Mouse (Mus musculus) ES-E14 (cell line): ENCODE results near the gene Rtn1. TPM values are rescaled to one million over a fixed set of nuclear protein-coding genes. Genes with fewer than 3 reads are reported as not detected.

Experiments
- DNase-seq: peaks from one replicate; pipeline ENCODE4 v3.0.0-alpha.2; 2013; ENCODE audit warnings: low read depth, low spot score
- H3K27ac ChIP-seq: 2 replicates; pipeline ENCODE4 v1.5.1; 2012; ENCODE audit warnings: low read depth, mild to moderate bottlenecking, low read length, moderate library complexity, mixed read lengths; ENCODE audit not compliant: poor library complexity, insufficient read depth, severe bottlenecking
- H3K36me3 ChIP-seq: 2 replicates; pipeline ENCODE4 v1.6.1; 2012; ENCODE audit warnings: mild to moderate bottlenecking, low read length, moderate library complexity, mixed read lengths; ENCODE audit not compliant: control insufficient read depth, poor library complexity, insufficient read depth, severe bottlenecking
- H3K4me1 ChIP-seq, 2 experiments: fragments of 150-350 bp in 1 of 2; sonication (generic) in 1 of 2; 2 replicates each; pipeline ENCODE4 v1.6.1; 2012; ENCODE audit warnings: low read length in 2 of 2, mild to moderate bottlenecking in 1 of 2, mixed read lengths in 1 of 2; ENCODE audit not compliant: control insufficient read depth in 2 of 2, insufficient read depth in 2 of 2, poor library complexity in 1 of 2
- H3K4me3 ChIP-seq, 2 experiments: fragments of 150-350 bp in 1 of 2; sonication (generic) in 1 of 2; 2 replicates each; pipeline ENCODE4 v1.5.1; 2012; ENCODE audit warnings: low read length in 2 of 2, low read depth in 1 of 2, mild to moderate bottlenecking in 1 of 2, mixed read lengths in 1 of 2; ENCODE audit not compliant: insufficient read depth in 1 of 2, poor library complexity in 1 of 2, severe bottlenecking in 1 of 2
- H3K9ac ChIP-seq: 2 replicates; pipeline ENCODE4 v1.6.1; 2012; ENCODE audit warnings: low read depth, mild to moderate bottlenecking, low read length, mixed read lengths; ENCODE audit not compliant: poor library complexity, insufficient read depth, severe bottlenecking
- H3K9me3 ChIP-seq: fragments of 150-350 bp; sonication (generic); 2 replicates; pipeline ENCODE4 v1.6.1; 2012; ENCODE audit warnings: low read depth, mild to moderate bottlenecking, low read length; ENCODE audit not compliant: control insufficient read depth, insufficient read depth
- CHD2 ChIP-seq: IDR thresholded peaks from 2 replicates; pipeline ENCODE4 v1.6.1; 2014; ENCODE audit warnings: mild to moderate bottlenecking, low read depth, low read length, inconsistent platforms
- HCFC1 ChIP-seq: IDR thresholded peaks from 2 replicates; pipeline ENCODE4 v1.6.1; 2012; ENCODE audit warnings: low read length, inconsistent platforms, borderline replicate concordance; ENCODE audit not compliant: insufficient read depth
- MAFK ChIP-seq: IDR thresholded peaks from 2 replicates; pipeline ENCODE4 v1.6.1; 2014; ENCODE audit warnings: mild to moderate bottlenecking, low read depth, low read length, inconsistent platforms; ENCODE audit not compliant: insufficient read depth
- ZC3H11A ChIP-seq: IDR thresholded peaks from 2 replicates; pipeline ENCODE4 v1.6.1; 2012; ENCODE audit warnings: low read depth, mild to moderate bottlenecking, inconsistent platforms, low read length, borderline replicate concordance
- ZNF384 ChIP-seq: IDR thresholded peaks from 2 replicates; pipeline ENCODE4 v1.6.1; 2012; ENCODE audit warnings: low read depth, low read length, inconsistent platforms
- in situ Hi-C, 2 experiments: fragments of 600-800 bp; cut with MboI; formaldehyde crosslinking; loops; one replicate each; pipeline ENCODE4 v1.15.1; 2025; ENCODE audit warnings: low sequenced_read_pairs in 2 of 2, inconsistent platforms in 1 of 2; ENCODE audit not compliant: unreplicated experiment in 2 of 2
- total RNA-seq: library from RNA; depleted of rRNA; stranded (reverse); fragments of 300-350 nt; gene quantifications from 2 replicates; pipeline ENCODE4 v1.2.3, GENCODE M21; 2012

Gene Rtn1
- total RNA-seq, 1 experiment: 8.7 TPM

DNA sequence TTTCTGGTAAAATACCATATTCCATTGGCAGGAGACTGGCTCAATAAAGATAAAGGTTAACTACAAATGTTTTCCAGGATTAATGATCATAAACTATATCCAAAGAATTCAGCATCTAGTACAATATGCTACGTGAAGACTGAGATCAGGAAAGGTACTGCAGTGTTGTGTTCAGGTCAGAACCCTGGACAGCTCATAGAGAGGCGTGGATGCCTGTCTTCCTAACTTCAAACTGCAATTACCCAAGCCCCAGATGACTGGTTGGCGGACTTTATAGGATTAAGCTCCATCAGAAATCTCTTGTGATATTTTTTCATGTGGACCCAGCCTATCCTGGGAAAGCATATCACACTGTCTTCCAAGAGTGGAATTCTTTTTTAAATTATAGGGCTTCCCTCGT is 13.8 kb upstream of the Rtn1 start:
- Histone ChIP-seq H3K4me3 (no peak overlapping the region), H3K4me1 (no peaks in the 10 kb centered on the region), H3K36me3 (no peaks in the 10 kb centered on the region), H3K27ac (no peak overlapping the region), H3K9ac (no peak overlapping the region), H3K9me3 (no peaks in the 10 kb centered on the region)
- DNase-seq: no peak
- TF ChIP-seq ZNF384: no peak
- no peak for TF ChIP-seq ZC3H11A
- TF ChIP-seq CHD2: no peak
- TF ChIP-seq MAFK: no peak
- no peak for TF ChIP-seq HCFC1
- in situ Hi-C loops: loop anchor here in 1 of 2 experiments (25.0 kb wide), 1 partner anchor 660 kb away; no protein-coding TSS in a partner anchor

DNA sequence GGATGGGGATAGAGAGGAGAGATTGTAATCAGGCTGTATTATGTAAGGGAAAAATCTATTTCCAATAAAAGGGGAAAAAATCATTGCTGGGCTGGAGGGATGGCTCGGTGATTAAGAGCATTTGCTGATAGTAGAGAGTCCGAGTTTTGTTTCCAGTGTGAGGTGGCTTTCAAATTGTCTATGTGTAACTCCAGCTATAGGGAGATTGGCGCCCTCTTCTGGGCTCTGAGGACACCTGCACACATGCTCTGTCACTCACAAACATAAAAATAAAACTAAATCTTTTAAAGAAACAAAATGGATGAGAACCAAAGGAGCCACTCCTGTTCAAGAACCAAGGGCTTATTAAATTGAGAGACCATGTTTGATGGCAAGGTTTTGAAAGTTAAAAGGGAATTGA is 8.9 kb upstream of the Rtn1 start:
- Histone ChIP-seq H3K9ac (no peak overlapping the region), H3K4me1 (no peaks in the 10 kb centered on the region), H3K4me3 (no peak overlapping the region), H3K27ac (no peak overlapping the region), H3K9me3 (no peaks in the 10 kb centered on the region), H3K36me3 (no peaks in the 10 kb centered on the region)
- TF ChIP-seq ZNF384 (no peak), CHD2 (no peak), HCFC1 (no peak), ZC3H11A (peak; percentile 93), MAFK (no peak)
- DNase-seq: no peak
- in situ Hi-C loops: loop anchor here in 1 of 2 experiments (5.0 to 25.0 kb wide), 2 partner anchors 310 to 655 kb away; no protein-coding TSS in a partner anchor

DNA sequence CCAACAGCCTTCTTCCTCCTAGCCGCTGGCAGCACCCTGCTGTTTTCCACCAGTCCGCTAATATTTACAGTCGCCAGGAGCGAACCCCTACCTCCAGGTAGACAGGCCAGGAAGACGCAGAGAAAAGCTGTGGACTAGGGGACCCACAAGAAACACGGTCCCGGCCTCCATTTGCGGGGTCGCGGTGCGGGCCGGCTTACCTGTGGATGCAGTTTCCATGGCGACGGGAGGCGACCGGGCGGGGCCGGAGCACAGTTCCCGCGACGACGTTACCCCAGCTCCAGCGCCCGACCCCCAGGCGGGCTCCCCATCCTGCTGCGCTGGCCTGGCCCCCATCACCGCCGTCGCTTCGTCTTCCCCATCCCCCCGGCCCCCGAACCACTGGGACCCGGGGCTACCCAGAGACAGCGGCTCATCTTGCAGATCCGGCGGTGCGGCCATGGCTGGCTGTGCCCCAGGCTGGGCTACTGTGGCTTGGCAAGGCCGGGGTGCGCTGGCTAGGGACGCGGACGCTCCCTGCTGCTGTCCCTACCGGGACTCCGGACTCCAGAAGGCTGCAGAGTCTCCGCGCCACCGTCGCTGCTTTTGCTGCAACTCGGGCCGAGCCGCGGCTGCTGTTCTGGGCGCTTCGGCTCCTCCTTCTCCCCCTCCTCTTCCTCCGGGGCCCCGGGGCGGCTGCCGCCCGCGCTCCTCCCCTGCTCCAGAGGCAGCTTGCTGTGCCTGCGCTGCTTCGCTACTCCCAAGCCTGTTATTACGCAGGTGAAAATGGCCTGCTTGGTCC is 553 bp downstream of the Rtn1 start:
- no peak for DNase-seq
- Histone ChIP-seq H3K9ac (peak overlapping the region; percentile 9; the same call in 1 of the 2 replicates), H3K36me3 (no peaks in the 10 kb centered on the region), H3K4me3 (peak overlapping the region; percentile 68 to 70), H3K4me1 (peaks cover 0 to 3% of the 10 kb centered on the region in 2 experiments; a peak in 2 of 4 replicates), H3K27ac (no peak overlapping the region), H3K9me3 (no peaks in the 10 kb centered on the region)
- in situ Hi-C loops: loop anchor here in 1 of 2 experiments (25.0 kb wide), 1 partner anchor 646 kb away; no protein-coding TSS in a partner anchor
- TF ChIP-seq HCFC1: no peak
- TF ChIP-seq ZC3H11A: no peak
- TF ChIP-seq ZNF384: no peak
- no peak for TF ChIP-seq CHD2
- no peak for TF ChIP-seq MAFK

DNA sequence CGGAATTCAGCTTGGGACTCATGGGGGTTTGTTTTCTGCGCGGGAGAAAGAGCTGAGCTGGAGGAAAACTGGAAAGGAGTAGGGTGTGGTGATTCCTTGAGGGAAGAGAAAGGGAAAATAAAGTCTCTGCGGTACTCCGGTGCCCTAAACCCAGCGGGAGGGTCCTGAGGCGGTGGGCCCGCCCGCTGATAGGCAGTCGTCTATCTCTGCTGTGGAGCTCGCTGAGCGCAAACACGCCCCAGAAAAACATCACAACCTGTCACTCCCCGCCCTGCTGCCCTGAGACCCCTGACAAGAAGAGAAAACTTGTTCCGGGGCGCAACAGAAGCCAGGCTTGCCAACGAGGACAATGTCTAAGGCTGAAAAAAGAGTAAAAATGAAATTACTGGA is 1.1 kb downstream of the Rtn1 start:
- H3K36me3 ChIP-seq: no peaks in the 10 kb centered on the region
- H3K9me3 ChIP-seq: no peaks in the 10 kb centered on the region
- H3K4me3 ChIP-seq: peak overlapping the region; percentile 68 to 70
- TF ChIP-seq HCFC1 (no peak), MAFK (no peak), ZNF384 (no peak), ZC3H11A (no peak), CHD2 (no peak)
- no peak overlapping the region for H3K9ac ChIP-seq
- in situ Hi-C loops: loop anchor here in 1 of 2 experiments (25.0 kb wide), 1 partner anchor 645 kb away; no protein-coding TSS in a partner anchor
- no peak for DNase-seq
- H3K27ac ChIP-seq: no peak overlapping the region
- peaks cover 0 to 3% of the 10 kb centered on the region in 2 experiments; a peak in 2 of 4 replicates for H3K4me1 ChIP-seq
